Mouse (Mus musculus): Measurements from ENCODE around the gene Osbpl3.

Gene Osbpl3

GRCm38 (mm10) chr6:50263670-50264069 is 192.3 kb downstream of the Osbpl3 start, which contains the start of gene Gsdme:
TSS of gene Gsdme (minus strand) at chr6:50263862.
- no peak for DNase-seq

- no peak for DNase-seq
Measured at GRCm38 (mm10) chr6:50262310-50262709, 193.7 kb downstream of the Osbpl3 start.

- DNase-seq = no peak
Measured at GRCm38 (mm10) chr6:50261922-50262261, 194.1 kb downstream of the Osbpl3 start.

GRCm38 (mm10) chr6:50261201-50261921 is 194.6 kb downstream of the Osbpl3 start:
- peak; percentile 93 to 97 for DNase-seq

- DNase-seq = peak in 1 of 2 experiments; percentile 10
Measured at GRCm38 (mm10) chr6:50255356-50255755, 200.6 kb downstream of the Osbpl3 start.

- peak; percentile 91 for DNase-seq
Measured at GRCm38 (mm10) chr6:50254723-50255184, 201.2 kb downstream of the Osbpl3 start.

GRCm38 (mm10) chr6:50252690-50253089 is 203.3 kb downstream of the Osbpl3 start:
- peak in 1 of 2 experiments; percentile 41 for DNase-seq

- no peak for DNase-seq
Measured at GRCm38 (mm10) chr6:50247791-50248190, 208.2 kb downstream of the Osbpl3 start.

- DNase-seq = no peak
Measured at GRCm38 (mm10) chr6:50247356-50247755, 208.6 kb downstream of the Osbpl3 start.

GRCm38 (mm10) chr6:50244967-50245366 is 211.0 kb downstream of the Osbpl3 start:
- no peak for DNase-seq

- no peak for DNase-seq
Measured at GRCm38 (mm10) chr6:50244126-50244525, 211.9 kb downstream of the Osbpl3 start.
